Mouse (Mus musculus): ENCODE data around the gene Tnnt2.

DNA sequence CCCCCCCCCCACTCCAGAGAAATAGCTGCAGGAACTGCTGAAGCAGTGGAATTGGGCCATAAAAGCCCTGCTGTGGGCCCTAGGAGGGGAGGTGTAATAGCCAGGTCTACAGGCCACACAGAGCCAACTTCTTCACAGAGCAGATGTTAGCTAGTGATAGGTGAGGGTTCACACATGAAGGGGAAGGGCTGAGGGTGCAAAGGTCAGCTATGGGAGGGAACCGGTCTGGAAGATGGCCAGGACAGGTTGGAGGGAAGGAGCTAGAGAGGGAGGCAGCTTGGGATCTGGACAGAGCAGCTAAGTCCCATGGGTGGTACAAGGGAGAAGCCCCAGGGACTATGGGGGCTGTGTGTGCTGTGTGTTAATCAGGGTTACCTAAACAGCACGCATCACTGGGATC is 26.0 kb upstream of the Tnnt2 start:
- TF ChIP-seq POLR2A (IDR thresholded peaks at IDR 0.05; ENCODE audit: low read depth, low read length) (no peak), CTCF (IDR thresholded peaks at IDR 0.05; ENCODE audit: extremely low read depth, insufficient read depth, insufficient read length, insufficient replicate concordance) (no peak)
